In genomic region chr19:29509857-29510256, GRCm38 (mm10) we compare ENCODE assay signal across 23 mouse cellular contexts. TPM values are rescaled to one million over a fixed set of nuclear protein-coding genes. Genes with fewer than 3 reads are reported as not detected.
DNase-seq lines count a peak whose midpoint lies in the region; ATAC-seq lines count a peak whose summit lies in the region.
"Had no signal": no experiment of that assay in that cellular context is flagged by ENCODE, and none has a peak within 500 bp of the region (broad histone marks: within the 10 kb centered on the region; RNA-seq: fewer than 3 reads in every experiment).

No protein-coding gene starts in this region.

- H3K27me3 ChIP-seq in liver, embryonic 11.5 days (replicated peaks; ENCODE audit: control insufficient read depth, insufficient read depth, low read length): no peaks in the 10 kb centered on the region
- H3K27me3 ChIP-seq: embryonic facial prominence, embryonic 12.5 days; embryonic facial prominence, embryonic 15.5 days; forebrain, embryonic 12.5 days; forebrain, embryonic 15.5 days; hindbrain, embryonic 12.5 days; hindbrain, embryonic 15.5 days had no signal

- H3K4me3 ChIP-seq in liver, embryonic 11.5 days (ENCODE audit: low read depth, low read length): no peak overlapping the region
- H3K4me3 ChIP-seq: embryonic facial prominence, embryonic 12.5 days; embryonic facial prominence, embryonic 15.5 days; erythroblast, embryonic 14.5 days; forebrain, embryonic 12.5 days; forebrain, embryonic 15.5 days; hindbrain, embryonic 12.5 days; hindbrain, embryonic 15.5 days had no signal

- H3K4me1 ChIP-seq in liver, embryonic 11.5 days (replicated peaks; ENCODE audit: control insufficient read depth, insufficient read depth, low read length): no peaks in the 10 kb centered on the region
- H3K4me1 ChIP-seq: embryonic facial prominence, embryonic 12.5 days; forebrain, embryonic 15.5 days; hindbrain, embryonic 12.5 days; hindbrain, embryonic 15.5 days had no signal

- 78% methylated on average over 7 of the region's 7 CpGs for WGBS in liver, embryonic 11.5 days

- H3K9me3 ChIP-seq in liver, embryonic 11.5 days (ENCODE audit: control insufficient read depth, low read length): no peaks in the 10 kb centered on the region
- H3K9me3 ChIP-seq: embryonic facial prominence, embryonic 12.5 days; forebrain, embryonic 12.5 days; forebrain, embryonic 15.5 days; hindbrain, embryonic 15.5 days had no signal

- H3K27ac ChIP-seq in liver, embryonic 11.5 days (ENCODE audit: low read depth, low read length): no peak overlapping the region
- H3K27ac ChIP-seq: embryonic facial prominence, embryonic 12.5 days; embryonic facial prominence, embryonic 15.5 days; forebrain, embryonic 12.5 days; forebrain, embryonic 15.5 days; hindbrain, embryonic 12.5 days; hindbrain, embryonic 15.5 days had no signal

- peak; percentile 27 for DNase-seq in liver, embryonic 11.5 days (ENCODE audit: low spot score)
- DNase-seq in liver (no peak), 3134 (ENCODE audit: extremely low read depth, insufficient read length, low spot score) (peak; percentile 31)
- no peak for DNase-seq in cerebellum, postnatal 36 days
- DNase-seq in frontal cortex, adult 2 months (ENCODE audit: extremely low spot score in 1 of 2, low spot score in 1 of 2): no peak
- DNase-seq: adrenal gland, adult 8-10 months; adrenal gland, postnatal 25 days; cerebellum, adult 18-20 months; cerebellum, adult 9-10 months; cerebellum, postnatal 14 days; gastrocnemius, postnatal 10 days; gastrocnemius, postnatal 36 days had no signal

- H3K36me3 ChIP-seq in liver, embryonic 11.5 days (ENCODE audit: control insufficient read depth, insufficient read depth, low read length): no peaks in the 10 kb centered on the region
- H3K36me3 ChIP-seq: embryonic facial prominence, embryonic 12.5 days; embryonic facial prominence, embryonic 15.5 days; forebrain, embryonic 12.5 days; forebrain, embryonic 15.5 days; hindbrain, embryonic 12.5 days; hindbrain, embryonic 15.5 days had no signal

- no peak overlapping the region for H3K9ac ChIP-seq in liver, embryonic 11.5 days (ENCODE audit: low read depth, low read length)
- H3K9ac ChIP-seq: embryonic facial prominence, embryonic 12.5 days; embryonic facial prominence, embryonic 15.5 days; forebrain, embryonic 12.5 days; forebrain, embryonic 15.5 days; hindbrain, embryonic 12.5 days; hindbrain, embryonic 15.5 days had no signal

- no peak for ATAC-seq in liver, embryonic 11.5 days (replicated peaks; ENCODE audit: low FRiP score)
- ATAC-seq in granulocyte monocyte progenitor cell, adult 5-6 weeks (replicated peaks; ENCODE audit: poor library complexity, severe bottlenecking): 0 out of 2 replicates have a peak, but pooled peaks have one; percentile 11
- ATAC-seq: activated CD4-positive, CD25-positive, alpha-beta regulatory T cell, adult 4 months; CD4-positive, CD25-positive, alpha-beta regulatory T cell, adult 4 months; forebrain, embryonic 15.5 days had no signal

- no peak overlapping the region for H3K4me2 ChIP-seq in liver, embryonic 11.5 days
- H3K4me2 ChIP-seq: embryonic facial prominence, embryonic 12.5 days; embryonic facial prominence, embryonic 15.5 days; forebrain, embryonic 12.5 days; forebrain, embryonic 15.5 days; heart, embryonic 11.5 days; hindbrain, embryonic 12.5 days; hindbrain, embryonic 15.5 days had no signal

RNA-seq across cellular contexts. Expression of gene Ric1, which starts 12.2 kb away (rescaled TPM):
- polyA plus RNA-seq in liver, embryonic 11.5 days (2014; fragmentation: Nextera tagmentation; extraction: Ambion mirVana): 7.6 and 8.0 TPM in 2 replicates
- total RNA-seq in granulocyte monocyte progenitor cell, adult 5-6 weeks (2014; fragmentation: Nextera tagmentation): 22.4 and 24.1 TPM in 2 replicates
- 17.5 and 18.9 TPM in 2 replicates for total RNA-seq in granulocyte monocyte progenitor cell, adult 5-6 weeks (2017)
- 31.9 and 32.1 TPM in 2 replicates for polyA plus RNA-seq in frontal cortex, adult 2 months (2012; rRNA removed)

Comparison
In these comparisons a context has a peak if more than half of its experiments do, and no peak if none do; other contexts are left out.
1. DNase-seq: peak in liver, embryonic 11.5 days (single experiment) and 3134 (single experiment); none in liver (single experiment), cerebellum, postnatal 36 days (0 of 2) and frontal cortex, adult 2 months (0 of 2).